Mouse (Mus musculus) gonadal fat pad, adult 2 months (tissue): ENCODE measurements at regions not wholly inside any gene's neighbourhood (a gene's known extent, or its start where the extent isn't known, plus 50 kb on each side); places are given as distances from the start of the nearest gene placed in this dataset.

Experiments
- DNase-seq: peaks from one replicate; pipeline ENCODE4 v3.0.0-alpha.2; 2012; ENCODE audit warnings: low read depth

GRCm38 (mm10) chr8:115830012-115830662 is 122.5 kb upstream of the Maf start:
- no peak for DNase-seq

- DNase-seq: no peak
Measured at GRCm38 (mm10) chr8:115826516-115826915, 118.9 kb upstream of the Maf start.

- DNase-seq: no peak
Measured at GRCm38 (mm10) chr8:115825899-115826502, 118.4 kb upstream of the Maf start.

GRCm38 (mm10) chr8:115824478-115824785 is 116.8 kb upstream of the Maf start:
- DNase-seq: no peak

GRCm38 (mm10) chr8:115823673-115824477 is 116.3 kb upstream of the Maf start:
- peak; percentile 5 for DNase-seq

- no peak for DNase-seq
Measured at GRCm38 (mm10) chr8:115813426-115813825, 105.8 kb upstream of the Maf start.

GRCm38 (mm10) chr8:115806579-115806978 is 99.0 kb upstream of the Maf start:
- DNase-seq: no peak

GRCm38 (mm10) chr8:115806139-115806538 is 98.5 kb upstream of the Maf start:
- no peak for DNase-seq

GRCm38 (mm10) chr8:115793587-115793986 is 86.0 kb upstream of the Maf start:
- DNase-seq: no peak

- no peak for DNase-seq
Measured at GRCm38 (mm10) chr8:115788421-115788820, 80.8 kb upstream of the Maf start.

- DNase-seq: no peak
Measured at GRCm38 (mm10) chr8:115786185-115786584, 78.6 kb upstream of the Maf start.

- no peak for DNase-seq
Measured at GRCm38 (mm10) chr8:115785769-115786168, 78.2 kb upstream of the Maf start.

GRCm38 (mm10) chr8:115783364-115783763 is 75.8 kb upstream of the Maf start:
- DNase-seq: no peak

GRCm38 (mm10) chr8:115778433-115778832 is 70.8 kb upstream of the Maf start:
- no peak for DNase-seq

GRCm38 (mm10) chr8:115771060-115771459 is 63.5 kb upstream of the Maf start:
- DNase-seq: peak; percentile 61

- DNase-seq: no peak
Measured at GRCm38 (mm10) chr8:115768631-115769030, 61.0 kb upstream of the Maf start.

GRCm38 (mm10) chr8:115766218-115766898 is 58.8 kb upstream of the Maf start:
- DNase-seq: no peak

GRCm38 (mm10) chr8:115764551-115764950 is 57.0 kb upstream of the Maf start:
- DNase-seq: peak; percentile 75

- DNase-seq: no peak
Measured at GRCm38 (mm10) chr8:115758011-115758410, 50.4 kb upstream of the Maf start.
